In the genomic region with DNA sequence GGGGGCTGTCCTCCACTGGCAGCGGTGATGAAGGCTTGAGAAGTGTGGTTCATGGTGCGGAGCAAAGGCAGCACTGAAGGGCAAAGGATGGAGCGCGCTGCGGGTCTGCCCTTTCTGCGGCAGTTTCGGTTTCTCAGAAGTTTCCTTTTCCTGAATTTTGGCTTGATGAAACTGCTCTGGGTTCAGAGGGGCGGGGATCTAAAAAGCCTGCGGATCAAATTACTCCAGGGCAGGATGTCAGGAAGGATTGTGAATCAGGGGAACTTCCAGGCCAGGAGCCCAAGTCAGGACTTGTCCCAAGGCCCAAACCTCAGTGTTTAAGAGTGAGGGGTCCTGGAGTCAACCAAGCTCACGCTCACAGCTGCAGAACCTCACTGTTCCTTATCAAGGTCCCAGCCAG, we compare ENCODE assay signal across 8 mouse cellular contexts. TPM values are rescaled to one million over a fixed set of nuclear protein-coding genes. Genes with fewer than 3 reads are reported as not detected.
DNase-seq lines count a peak whose midpoint lies in the region; ATAC-seq and TF ChIP-seq lines count a peak whose summit lies in the region.

TSS of gene Ifitm3 (minus strand) at position 178 of the 400 bp plus-strand sequence.

- TF ChIP-seq EP300 in MEL (IDR thresholded peaks at IDR 0.05; ENCODE audit: low read depth in 1 of 2, low read length in 2 of 2) = no peak

- peaks cover 0 to 12% of the 10 kb centered on the region in 2 experiments; a peak in 2 of 4 replicates for H3K4me1 ChIP-seq in MEL (ENCODE audit: control insufficient read depth in 1 of 2, insufficient read depth in 2 of 2, low read length in 2 of 2)
- peaks cover 18% of the 10 kb centered on the region for H3K4me1 ChIP-seq in hindbrain, embryonic 12.5 days
- no peaks in the 10 kb centered on the region for H3K4me1 ChIP-seq in midbrain, embryonic 16.5 days (ENCODE audit: control insufficient read depth, insufficient read depth, low read length)

- 27% methylated on average over 10 of the region's 10 CpGs for WGBS in hindbrain, embryonic 12.5 days
- WGBS in midbrain, embryonic 16.5 days = 32% methylated on average over 10 of the region's 10 CpGs

- peak; percentile 21 for DNase-seq in MEL (ENCODE audit: low read depth, low spot score)
- peak; percentile 51 for DNase-seq in adrenal gland, postnatal 25 days
- peak; percentile 56 for DNase-seq in forelimb bud, embryonic 11.5 days (ENCODE audit: low read depth, low spot score)
- peak; percentile 25 for DNase-seq in liver
- peak; percentile 62 to 69 for DNase-seq in urinary bladder, postnatal 36 days (ENCODE audit: low spot score in 2 of 2)
- no peak for DNase-seq in T-cell, adult 2 months (ENCODE audit: low spot score)

- 0 out of 4 replicates have a peak, but pooled peaks cover 0 to 1% of the 10 kb centered on the region in 2 experiments for H3K27me3 ChIP-seq in MEL (ENCODE audit: control insufficient read depth in 1 of 2, insufficient read depth in 2 of 2, low read length in 2 of 2)
- no peaks in the 10 kb centered on the region for H3K27me3 ChIP-seq in hindbrain, embryonic 12.5 days
- no peaks in the 10 kb centered on the region for H3K27me3 ChIP-seq in midbrain, embryonic 16.5 days (ENCODE audit: control insufficient read depth, insufficient read depth, low read depth, low read length)

- peak within 1 kb of the TSS; percentile 57 for H3K9ac ChIP-seq in MEL (ENCODE audit: control insufficient read depth, low read depth, low read length, poor library complexity, severe bottlenecking)
- H3K9ac ChIP-seq in hindbrain, embryonic 12.5 days = 0 out of 2 replicates have a peak within 1 kb of the TSS, but pooled peaks have one; percentile 23
- no peak within 1 kb of the TSS for H3K9ac ChIP-seq in midbrain, embryonic 16.5 days (ENCODE audit: low read depth, low read length)

- TF ChIP-seq RAD21 in MEL (IDR thresholded peaks at IDR 0.05; ENCODE audit: low read depth, low read length) = no peak

- no peaks in the 10 kb centered on the region for H3K79me2 ChIP-seq in MEL (ENCODE audit: control insufficient read depth, insufficient read depth, low read length, poor library complexity)

- peak within 1 kb of the TSS; percentile 64 to 75 for H3K4me3 ChIP-seq in MEL (ENCODE audit: control insufficient read depth in 1 of 2, insufficient read depth in 1 of 2, low read depth in 2 of 2, low read length in 2 of 2)
- H3K4me3 ChIP-seq in hindbrain, embryonic 12.5 days = 0 out of 2 replicates have a peak within 1 kb of the TSS, but pooled peaks have one; percentile 6
- no peak within 1 kb of the TSS for H3K4me3 ChIP-seq in midbrain, embryonic 16.5 days (ENCODE audit: low read depth, low read length)

- no peak within 1 kb of the TSS for H3K27ac ChIP-seq in MEL (ENCODE audit: control insufficient read depth, low read depth, low read length)
- no peak within 1 kb of the TSS for H3K27ac ChIP-seq in hindbrain, embryonic 12.5 days
- H3K27ac ChIP-seq in midbrain, embryonic 16.5 days (ENCODE audit: low read length) = no peak within 1 kb of the TSS

- TF ChIP-seq CTCF in MEL (IDR thresholded peaks at IDR 0.05 in 2 of 3, conservative IDR thresholded peaks at IDR 0.05 in 1 of 3; ENCODE audit: control insufficient read depth in 1 of 3, insufficient read depth in 1 of 3, low read depth in 2 of 3, low read length in 3 of 3, poor library complexity in 1 of 3, severe bottlenecking in 1 of 3) = no peak

- peak within 1 kb of the TSS; percentile 34 for H3K4me2 ChIP-seq in hindbrain, embryonic 12.5 days (replicated peaks)
- H3K4me2 ChIP-seq in midbrain, embryonic 16.5 days (ENCODE audit: low read length) = peak within 1 kb of the TSS; percentile 7; the same call in 1 of the 2 replicates

- no peaks in the 10 kb centered on the region; a peak in 1 of 4 replicates for H3K36me3 ChIP-seq in MEL (ENCODE audit: control insufficient read depth in 1 of 2, insufficient read depth in 2 of 2, low read length in 2 of 2)
- no peaks in the 10 kb centered on the region for H3K36me3 ChIP-seq in hindbrain, embryonic 12.5 days
- no peaks in the 10 kb centered on the region for H3K36me3 ChIP-seq in midbrain, embryonic 16.5 days (ENCODE audit: control insufficient read depth, insufficient read depth, low read length)

- H3K9me3 ChIP-seq in MEL (replicated peaks; ENCODE audit: insufficient read depth, low read length) = no peaks in the 10 kb centered on the region
- no peaks in the 10 kb centered on the region for H3K9me3 ChIP-seq in hindbrain, embryonic 12.5 days (replicated peaks)
- no peaks in the 10 kb centered on the region for H3K9me3 ChIP-seq in midbrain, embryonic 16.5 days (replicated peaks; ENCODE audit: control insufficient read depth, low read length, poor library complexity, severe bottlenecking)

- ATAC-seq in hindbrain, embryonic 12.5 days (ENCODE audit: low FRiP score) = no peak
- ATAC-seq in midbrain, embryonic 16.5 days = no peak

- no peak for TF ChIP-seq POLR2A in MEL (IDR thresholded peaks at IDR 0.05; ENCODE audit: control insufficient read depth in 1 of 2, insufficient read depth in 1 of 2, low read depth in 1 of 2, low read length in 2 of 2, poor library complexity in 1 of 2)

TF ChIP-seq in MEL, 35 proteins besides CTCF, POLR2A, EP300 and RAD21:
- TF ChIP-seq MAX (IDR thresholded peaks at IDR 0.05; ENCODE audit: low read length) = no peak
- 0 out of 2 replicates have a peak, but pooled peaks have one; percentile 6 for TF ChIP-seq MXI1 (IDR thresholded peaks at IDR 0.05; ENCODE audit: low read depth, low read length)

RNA-seq across cellular contexts. Expression of gene Ifitm3, which starts in this region (rescaled TPM):
- total RNA-seq in MEL (2012; rRNA removed) = 4.2 and 6.4 TPM in 2 replicates
- 10 to 100 TPM in 1 of 2 experiments, not detected in 1; 12.8 TPM for polyA plus RNA-seq in MEL (2012; ENCODE audit: insufficient read depth in 1 of 2, insufficient read length in 2 of 2, low read depth in 1 of 2, low replicate concordance in 2 of 2, missing spikeins in 1 of 2)
- total RNA-seq in adrenal gland, postnatal 25 days (2021) = 103 and 109 TPM in 2 replicates
- polyA plus RNA-seq in hindbrain, embryonic 12.5 days (2016; fragmentation: Nextera tagmentation; extraction: Ambion mirVana) = 22.5 and 26.0 TPM in 2 replicates
- 28.2 and 37.3 TPM in 2 replicates for polyA plus RNA-seq in midbrain, embryonic 16.5 days (2015; fragmentation: Nextera tagmentation; extraction: Ambion mirVana)

Comparison
In these comparisons a context has a peak if more than half of its experiments do, and no peak if none do; other contexts are left out.
1. RNA of gene Ifitm3 (total RNA-seq): 103 to 109 TPM in adrenal gland, postnatal 25 days; 4.2 to 6.4 TPM in MEL; every median in the first group is over 10 times any median in the second.